Comparison of ENCODE assay signal across 7 mouse cellular contexts in the genomic region with DNA sequence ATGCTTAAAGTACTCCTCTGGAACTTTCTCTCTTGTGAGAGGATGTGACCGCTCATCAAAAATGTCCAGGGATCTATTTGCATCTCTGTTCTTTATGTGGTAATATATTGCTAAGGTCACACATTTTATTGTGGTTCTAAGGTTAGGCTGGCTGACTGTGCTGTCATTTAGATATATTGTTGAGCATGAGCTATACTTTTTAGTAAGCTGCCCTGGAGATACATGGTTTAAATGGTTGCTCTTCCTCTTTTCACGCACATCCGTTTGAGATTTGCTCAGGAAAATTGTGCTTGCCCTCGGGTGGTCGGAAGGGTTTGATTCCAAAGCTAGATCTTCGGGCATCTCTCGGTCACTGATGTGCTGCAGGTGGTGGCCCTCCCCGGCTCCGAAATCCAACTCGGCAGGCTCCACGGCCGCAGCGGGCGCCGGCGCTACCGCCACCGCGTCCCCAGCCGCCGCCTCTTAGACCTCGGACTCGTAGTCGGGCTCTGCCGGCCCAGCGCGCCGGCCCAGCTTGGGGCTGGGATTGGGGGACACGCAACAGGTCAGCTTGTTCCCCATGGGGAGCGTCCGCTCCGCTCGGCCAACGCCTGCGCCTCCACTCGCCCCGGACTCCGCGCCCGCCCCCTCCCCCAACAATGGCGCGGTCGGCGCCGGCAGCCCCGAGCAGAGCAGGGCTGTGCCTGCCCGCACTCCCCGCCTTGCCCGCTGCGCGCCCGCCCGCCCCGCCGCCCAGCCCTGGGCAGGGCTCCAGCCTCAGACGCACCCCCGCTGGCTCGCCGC. TPM values are rescaled to one million over a fixed set of nuclear protein-coding genes. Genes with fewer than 3 reads are reported as not detected.
DNase-seq lines count a peak whose midpoint lies in the region; ATAC-seq lines count a peak whose summit lies in the region.

No protein-coding gene starts in this region.

- no peaks in the 10 kb centered on the region for H3K9me3 ChIP-seq in limb, embryonic 10.5 days (replicated peaks)
- no peaks in the 10 kb centered on the region for H3K9me3 ChIP-seq in midbrain, embryonic 15.5 days

- peak overlapping the region; percentile 80 for H3K27ac ChIP-seq in limb, embryonic 10.5 days
- H3K27ac ChIP-seq in midbrain, embryonic 15.5 days = no peak overlapping the region

- peak overlapping the region; percentile 58 for H3K4me3 ChIP-seq in limb, embryonic 10.5 days
- peak overlapping the region; percentile 52 for H3K4me3 ChIP-seq in midbrain, embryonic 15.5 days

- ATAC-seq in granulocyte monocyte progenitor cell, adult 5-6 weeks (replicated peaks; ENCODE audit: poor library complexity, severe bottlenecking) = peak; percentile 42
- peak; percentile 96 for ATAC-seq in midbrain, embryonic 15.5 days (replicated peaks)
- no peak for ATAC-seq in erythroid progenitor cell, adult 5-6 weeks (replicated peaks; ENCODE audit: low FRiP score, poor library complexity, severe bottlenecking)

- H3K4me2 ChIP-seq in midbrain, embryonic 15.5 days = peak overlapping the region; percentile 56

- peak; percentile 41 to 46 for DNase-seq in B cell, adult 2 months
- peak; percentile 29 to 43 for DNase-seq in adrenal gland, adult 18-20 months (ENCODE audit: low spot score in 2 of 2)
- peak; percentile 60 for DNase-seq in limb, embryonic 10.5 days (ENCODE audit: low spot score)
- no peak for DNase-seq in urinary bladder, postnatal 4 days (ENCODE audit: low spot score in 2 of 2)

- H3K4me1 ChIP-seq in limb, embryonic 10.5 days = no peaks in the 10 kb centered on the region
- H3K4me1 ChIP-seq in midbrain, embryonic 15.5 days = no peaks in the 10 kb centered on the region

- H3K9ac ChIP-seq in midbrain, embryonic 15.5 days = peak overlapping the region; percentile 28; the same call in 1 of the 2 replicates

- peaks cover 10% of the 10 kb centered on the region; the same call in 1 of the 2 replicates for H3K27me3 ChIP-seq in limb, embryonic 10.5 days (ENCODE audit: low read depth, poor library complexity, severe bottlenecking)
- 0 out of 2 replicates have a peak, but pooled peaks cover 4% of the 10 kb centered on the region for H3K27me3 ChIP-seq in midbrain, embryonic 15.5 days (replicated peaks)

- no peaks in the 10 kb centered on the region for H3K36me3 ChIP-seq in limb, embryonic 10.5 days
- H3K36me3 ChIP-seq in midbrain, embryonic 15.5 days (replicated peaks) = no peaks in the 10 kb centered on the region

- 2% methylated on average over 59 of the region's 59 CpGs for WGBS in limb, embryonic 10.5 days
- WGBS in midbrain, embryonic 15.5 days = 2% methylated on average over 55 of the region's 59 CpGs

RNA-seq across cellular contexts. Expression of gene Trim30d, which starts 5.9 kb away (rescaled TPM):
- total RNA-seq in adrenal gland, adult 18-20 months (2021) = 1 to 10 TPM; 2.2 to 4.8 TPM
- 7.4 and 10.6 TPM in 2 replicates for total RNA-seq in granulocyte monocyte progenitor cell, adult 5-6 weeks (2014; fragmentation: Nextera tagmentation)
- total RNA-seq in granulocyte monocyte progenitor cell, adult 5-6 weeks (2017) = 6.2 and 13.4 TPM in 2 replicates
- 0.11 TPM in 1 of 2 replicates, not detected in the other for polyA plus RNA-seq in limb, embryonic 10.5 days (2016; fragmentation: Nextera tagmentation; extraction: Ambion mirVana)
- 0.45 and 0.50 TPM in 2 replicates for polyA plus RNA-seq in midbrain, embryonic 15.5 days (2015; fragmentation: Nextera tagmentation; extraction: Ambion mirVana)
- 4.0 and 6.7 TPM in 2 replicates for total RNA-seq in erythroid progenitor cell, adult 5-6 weeks (2015; ENCODE audit: low replicate concordance)
- total RNA-seq in erythroid progenitor cell, adult 5-6 weeks (2017; ENCODE audit: low replicate concordance) = 1.4 and 3.0 TPM in 2 replicates

RNA-seq across cellular contexts. Expression of gene Trim30a, which starts 36.8 kb away (rescaled TPM):
- 1 to 10 TPM; 4.8 to 5.1 TPM for total RNA-seq in adrenal gland, adult 18-20 months (2021)
- total RNA-seq in granulocyte monocyte progenitor cell, adult 5-6 weeks (2014; fragmentation: Nextera tagmentation) = 42.3 and 46.7 TPM in 2 replicates
- 29.0 and 37.9 TPM in 2 replicates for total RNA-seq in granulocyte monocyte progenitor cell, adult 5-6 weeks (2017)
- polyA plus RNA-seq in limb, embryonic 10.5 days (2016; fragmentation: Nextera tagmentation; extraction: Ambion mirVana) = 0.33 and 0.39 TPM in 2 replicates
- 0.80 and 0.92 TPM in 2 replicates for polyA plus RNA-seq in midbrain, embryonic 15.5 days (2015; fragmentation: Nextera tagmentation; extraction: Ambion mirVana)
- total RNA-seq in erythroid progenitor cell, adult 5-6 weeks (2015; ENCODE audit: low replicate concordance) = 11.3 and 13.0 TPM in 2 replicates
- total RNA-seq in erythroid progenitor cell, adult 5-6 weeks (2017; ENCODE audit: low replicate concordance) = 6.9 and 7.3 TPM in 2 replicates

RNA-seq across cellular contexts. Expression of gene Olfr651, which starts 48.2 kb away (rescaled TPM):
- total RNA-seq in adrenal gland, adult 18-20 months (2021) = not detected
- total RNA-seq in granulocyte monocyte progenitor cell, adult 5-6 weeks (2014; fragmentation: Nextera tagmentation) = not detected in 2 replicates
- total RNA-seq in granulocyte monocyte progenitor cell, adult 5-6 weeks (2017) = not detected in 2 replicates
- polyA plus RNA-seq in limb, embryonic 10.5 days (2016; fragmentation: Nextera tagmentation; extraction: Ambion mirVana) = not detected in 2 replicates
- not detected in 2 replicates for polyA plus RNA-seq in midbrain, embryonic 15.5 days (2015; fragmentation: Nextera tagmentation; extraction: Ambion mirVana)
- total RNA-seq in erythroid progenitor cell, adult 5-6 weeks (2015; ENCODE audit: low replicate concordance) = not detected in 2 replicates
- total RNA-seq in erythroid progenitor cell, adult 5-6 weeks (2017; ENCODE audit: low replicate concordance) = not detected in 2 replicates

RNA-seq across cellular contexts. Expression of gene Olfr652, which starts 58.9 kb away (rescaled TPM):
- not detected for total RNA-seq in adrenal gland, adult 18-20 months (2021)
- total RNA-seq in granulocyte monocyte progenitor cell, adult 5-6 weeks (2014; fragmentation: Nextera tagmentation) = not detected in 2 replicates
- not detected in 2 replicates for total RNA-seq in granulocyte monocyte progenitor cell, adult 5-6 weeks (2017)
- polyA plus RNA-seq in limb, embryonic 10.5 days (2016; fragmentation: Nextera tagmentation; extraction: Ambion mirVana) = not detected in 2 replicates
- polyA plus RNA-seq in midbrain, embryonic 15.5 days (2015; fragmentation: Nextera tagmentation; extraction: Ambion mirVana) = 0.04 TPM in 1 of 2 replicates, not detected in the other
- not detected in 2 replicates for total RNA-seq in erythroid progenitor cell, adult 5-6 weeks (2015; ENCODE audit: low replicate concordance)
- total RNA-seq in erythroid progenitor cell, adult 5-6 weeks (2017; ENCODE audit: low replicate concordance) = not detected in 2 replicates

Comparison
In these comparisons a context has a peak if more than half of its experiments do, and no peak if none do; other contexts are left out.
1. DNase-seq: peak in B cell, adult 2 months (2 of 2), adrenal gland, adult 18-20 months (2 of 2) and limb, embryonic 10.5 days (single experiment); none in urinary bladder, postnatal 4 days (0 of 2).